Mouse (Mus musculus): Measurements from ENCODE around the gene Ralbp1. TPM values are rescaled to one million over a fixed set of nuclear protein-coding genes. Genes with fewer than 3 reads are reported as not detected.
A peak's percentile ranks its signal among the peaks of the same experiment; 100 is the strongest.

Ralbp1 gene
- polyA plus RNA-seq, 1 experiment from 2014 or later: 45.4 TPM

DNA sequence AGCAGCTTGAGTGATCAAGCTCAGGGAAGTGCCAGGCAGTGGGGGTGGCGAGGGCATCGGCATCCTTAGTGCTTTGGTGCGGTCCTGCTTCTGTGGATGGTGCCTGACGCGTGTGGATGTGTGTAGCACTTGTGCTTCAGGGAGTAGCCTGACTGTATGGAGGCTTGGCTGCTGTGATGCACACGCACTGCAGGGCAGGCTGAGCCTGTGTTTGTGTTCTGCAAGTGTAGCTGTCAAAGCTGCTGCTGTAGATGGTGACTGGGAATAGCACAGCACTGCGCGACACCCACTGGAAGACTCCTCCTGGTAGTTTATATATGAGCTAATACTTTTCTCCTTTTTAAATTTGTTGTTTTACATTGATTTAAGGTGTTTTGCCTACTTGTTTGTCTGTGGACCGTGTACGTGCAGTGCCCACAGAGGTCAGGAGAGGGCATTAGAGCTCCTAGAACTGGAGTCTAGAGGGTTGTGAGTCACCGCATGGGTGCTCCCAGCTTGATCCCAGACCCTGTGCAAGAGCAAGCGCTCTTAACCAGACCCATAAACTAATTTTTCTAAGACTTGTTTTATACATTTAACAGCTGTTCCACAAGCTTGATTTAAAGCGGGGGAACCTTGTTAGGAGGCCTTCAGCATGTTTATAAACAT is 55.3 kb downstream of the Ralbp1 start:
- no peak overlapping the region for H3K4me3 ChIP-seq (ENCODE audit: low read depth, low read length)
- 93% methylated on average over 13 of the region's 13 CpGs for WGBS
- H3K9ac ChIP-seq (ENCODE audit: low read length): no peak overlapping the region
- peaks cover 23% of the 10 kb centered on the region for H3K36me3 ChIP-seq (ENCODE audit: control insufficient read depth, insufficient read depth, low read length)
- no peaks in the 10 kb centered on the region for H3K4me1 ChIP-seq (ENCODE audit: control insufficient read depth, insufficient read depth, low read length)
- DNase-seq (ENCODE audit: low spot score, missing footprints): peak; percentile 60
- no peak for ATAC-seq (ENCODE audit: low FRiP score)
- no peak overlapping the region for H3K27ac ChIP-seq (ENCODE audit: low read depth, low read length)
- no peak overlapping the region for H3K4me2 ChIP-seq
- no peaks in the 10 kb centered on the region for H3K27me3 ChIP-seq (ENCODE audit: control insufficient read depth, insufficient read depth, low read length)
- no peaks in the 10 kb centered on the region for H3K9me3 ChIP-seq (ENCODE audit: control insufficient read depth, low read length)

DNA sequence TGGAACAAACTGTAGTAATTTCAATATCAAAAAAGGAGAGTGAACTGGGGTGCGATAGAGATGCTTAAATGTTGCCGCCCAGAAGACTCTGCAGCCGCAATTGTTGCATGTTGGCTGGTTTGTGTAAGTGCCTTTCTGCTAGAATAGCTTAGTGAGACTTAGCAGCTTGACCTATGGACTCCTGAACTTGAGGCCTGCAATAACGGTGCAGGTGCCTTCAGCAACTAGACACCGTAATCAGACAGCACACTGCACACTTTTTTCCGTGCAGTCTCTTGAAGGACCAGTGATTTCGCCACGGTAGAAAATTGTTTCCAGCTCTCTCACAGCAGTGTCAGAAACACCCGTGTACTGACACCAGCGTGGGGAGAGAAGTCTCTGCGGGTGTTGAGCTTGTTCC is 56.6 kb downstream of the Ralbp1 start:
- WGBS: 94% methylated on average over 11 of the region's 11 CpGs
- ATAC-seq (ENCODE audit: low FRiP score): no peak
- Histone ChIP-seq H3K4me2 (no peak overlapping the region), H3K27ac (ENCODE audit: low read depth, low read length) (no peak overlapping the region), H3K4me1 (ENCODE audit: control insufficient read depth, insufficient read depth, low read length) (no peaks in the 10 kb centered on the region), H3K9me3 (ENCODE audit: control insufficient read depth, low read length) (no peaks in the 10 kb centered on the region), H3K4me3 (ENCODE audit: low read depth, low read length) (no peak overlapping the region), H3K9ac (ENCODE audit: low read length) (no peak overlapping the region), H3K36me3 (ENCODE audit: control insufficient read depth, insufficient read depth, low read length) (peaks cover 23% of the 10 kb centered on the region), H3K27me3 (ENCODE audit: control insufficient read depth, insufficient read depth, low read length) (no peaks in the 10 kb centered on the region)
- peak; percentile 81 for DNase-seq (ENCODE audit: low spot score, missing footprints)

GRCm38 (mm10) chr17:65827904-65828303 is 57.7 kb downstream of the Ralbp1 start:
- H3K27me3 ChIP-seq (ENCODE audit: control insufficient read depth, insufficient read depth, low read length): no peaks in the 10 kb centered on the region
- H3K36me3 ChIP-seq (ENCODE audit: control insufficient read depth, insufficient read depth, low read length): peaks cover 14% of the 10 kb centered on the region
- H3K4me2 ChIP-seq: no peak overlapping the region
- 87% methylated on average over 5 of the region's 5 CpGs for WGBS
- no peak overlapping the region for H3K27ac ChIP-seq (ENCODE audit: low read depth, low read length)
- H3K4me3 ChIP-seq (ENCODE audit: low read depth, low read length): no peak overlapping the region
- H3K4me1 ChIP-seq (ENCODE audit: control insufficient read depth, insufficient read depth, low read length): no peaks in the 10 kb centered on the region
- ATAC-seq (ENCODE audit: low FRiP score) (peak; percentile 50; the same call in 1 of the 2 replicates), DNase-seq (ENCODE audit: low spot score, missing footprints) (peak; percentile 12)
- H3K9me3 ChIP-seq (ENCODE audit: control insufficient read depth, low read length): no peaks in the 10 kb centered on the region
- H3K9ac ChIP-seq (ENCODE audit: low read length): no peak overlapping the region

GRCm38 (mm10) chr17:65827119-65827840 is 58.3 kb downstream of the Ralbp1 start:
- Histone ChIP-seq H3K27ac (ENCODE audit: low read depth, low read length) (no peak overlapping the region), H3K9ac (ENCODE audit: low read length) (no peak overlapping the region), H3K27me3 (ENCODE audit: control insufficient read depth, insufficient read depth, low read length) (no peaks in the 10 kb centered on the region), H3K9me3 (ENCODE audit: control insufficient read depth, low read length) (no peaks in the 10 kb centered on the region), H3K4me2 (no peak overlapping the region), H3K4me1 (ENCODE audit: control insufficient read depth, insufficient read depth, low read length) (no peaks in the 10 kb centered on the region), H3K4me3 (ENCODE audit: low read depth, low read length) (no peak overlapping the region), H3K36me3 (ENCODE audit: control insufficient read depth, insufficient read depth, low read length) (peaks cover 14% of the 10 kb centered on the region)
- ATAC-seq (ENCODE audit: low FRiP score) (0 out of 2 replicates have a peak, but pooled peaks have one; percentile 52), DNase-seq (ENCODE audit: low spot score, missing footprints) (peak; percentile 77)
- 73% methylated on average over 16 of the region's 16 CpGs for WGBS

DNA sequence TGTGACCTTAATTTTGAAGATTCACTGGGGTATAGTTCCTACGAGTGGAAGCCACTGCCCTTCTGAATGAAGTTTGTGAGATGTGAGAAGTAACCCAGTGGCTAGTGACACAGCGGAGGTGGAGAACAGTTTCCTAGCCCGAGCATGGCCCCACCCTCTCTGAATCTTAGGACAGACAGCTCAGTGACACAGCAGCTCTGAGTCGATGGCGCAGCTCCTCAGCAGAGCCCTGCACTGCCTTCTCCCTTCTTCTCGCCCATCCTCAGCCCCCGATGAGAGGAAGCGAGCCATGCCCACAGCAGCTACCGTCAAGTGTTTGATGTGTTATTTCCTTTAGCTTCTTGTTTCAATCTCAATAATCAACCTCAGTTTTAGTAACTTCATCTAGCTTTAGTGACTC is 59.3 kb downstream of the Ralbp1 start:
- Histone ChIP-seq H3K4me1 (ENCODE audit: control insufficient read depth, insufficient read depth, low read length) (no peaks in the 10 kb centered on the region), H3K27me3 (ENCODE audit: control insufficient read depth, insufficient read depth, low read length) (no peaks in the 10 kb centered on the region), H3K4me2 (no peak overlapping the region), H3K9ac (ENCODE audit: low read length) (no peak overlapping the region), H3K4me3 (ENCODE audit: low read depth, low read length) (no peak overlapping the region), H3K9me3 (ENCODE audit: control insufficient read depth, low read length) (no peaks in the 10 kb centered on the region), H3K27ac (ENCODE audit: low read depth, low read length) (no peak overlapping the region), H3K36me3 (ENCODE audit: control insufficient read depth, insufficient read depth, low read length) (peaks cover 14% of the 10 kb centered on the region)
- ATAC-seq (ENCODE audit: low FRiP score): no peak
- peak; percentile 67 for DNase-seq (ENCODE audit: low spot score, missing footprints)
- 72% methylated on average over 9 of the region's 9 CpGs for WGBS

DNA sequence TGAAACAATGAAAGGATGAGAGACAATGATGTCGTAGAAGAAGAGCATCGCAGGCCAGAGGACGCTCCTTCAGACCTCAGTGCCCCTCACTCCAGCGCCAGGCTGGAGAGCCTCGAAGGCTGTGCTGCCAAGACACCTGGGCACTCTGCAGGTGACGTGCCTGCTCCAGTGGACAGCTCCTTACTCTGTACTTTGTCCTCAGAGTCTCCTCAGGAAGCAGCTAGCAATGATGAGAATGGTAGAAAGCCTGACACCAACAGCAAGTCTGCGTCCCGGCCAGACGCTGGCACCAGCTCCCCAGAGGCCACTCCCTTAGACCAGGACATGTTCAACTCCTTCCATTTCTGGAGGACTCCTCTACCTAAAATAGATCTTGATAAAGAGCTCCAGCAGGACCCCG is 61.4 kb downstream of the Ralbp1 start:
- DNase-seq (ENCODE audit: low spot score, missing footprints) (no peak), ATAC-seq (ENCODE audit: low FRiP score) (no peak)
- WGBS: 95% methylated on average over 10 of the region's 10 CpGs
- no peaks in the 10 kb centered on the region for H3K4me1 ChIP-seq (ENCODE audit: control insufficient read depth, insufficient read depth, low read length)
- no peak overlapping the region for H3K4me2 ChIP-seq
- no peak overlapping the region for H3K9ac ChIP-seq (ENCODE audit: low read length)
- no peak overlapping the region for H3K4me3 ChIP-seq (ENCODE audit: low read depth, low read length)
- no peak overlapping the region for H3K27ac ChIP-seq (ENCODE audit: low read depth, low read length)
- H3K36me3 ChIP-seq (ENCODE audit: control insufficient read depth, insufficient read depth, low read length): peaks cover 12% of the 10 kb centered on the region
- no peaks in the 10 kb centered on the region for H3K27me3 ChIP-seq (ENCODE audit: control insufficient read depth, insufficient read depth, low read length)
- no peaks in the 10 kb centered on the region for H3K9me3 ChIP-seq (ENCODE audit: control insufficient read depth, low read length)

GRCm38 (mm10) chr17:65822423-65822822 is 63.2 kb downstream of the Ralbp1 start:
- no peak for ATAC-seq (ENCODE audit: low FRiP score)

DNA sequence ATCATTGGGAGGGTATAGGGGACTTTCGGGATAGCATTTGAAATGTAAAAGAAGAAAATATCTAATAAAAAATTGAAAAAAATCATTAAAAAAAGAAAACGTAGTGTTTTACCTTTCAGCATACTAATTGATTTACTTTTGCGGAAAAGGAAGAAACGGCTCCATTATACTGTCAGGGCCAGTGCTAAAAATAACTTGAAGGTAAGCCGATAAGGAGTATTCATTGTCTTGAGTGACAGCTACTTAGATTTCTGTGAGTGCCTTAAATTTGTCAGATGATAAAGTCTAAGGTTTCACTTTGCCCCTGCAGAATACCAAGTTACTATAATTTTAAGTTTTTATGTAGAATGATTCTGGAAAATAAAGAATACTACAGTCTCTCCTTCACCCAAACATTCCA is 65.4 kb downstream of the Ralbp1 start:
- no peak overlapping the region for H3K4me2 ChIP-seq
- WGBS: 89% methylated on average over 5 of the region's 5 CpGs
- H3K27me3 ChIP-seq (ENCODE audit: control insufficient read depth, insufficient read depth, low read length): no peaks in the 10 kb centered on the region
- H3K9me3 ChIP-seq (ENCODE audit: control insufficient read depth, low read length): no peaks in the 10 kb centered on the region
- H3K36me3 ChIP-seq (ENCODE audit: control insufficient read depth, insufficient read depth, low read length): peaks cover 18% of the 10 kb centered on the region; the same call in 1 of the 2 replicates
- DNase-seq (ENCODE audit: low spot score, missing footprints): no peak
- no peak for ATAC-seq (ENCODE audit: low FRiP score)
- no peak overlapping the region for H3K27ac ChIP-seq (ENCODE audit: low read depth, low read length)
- H3K4me3 ChIP-seq (ENCODE audit: low read depth, low read length): no peak overlapping the region
- H3K9ac ChIP-seq (ENCODE audit: low read length): no peak overlapping the region
- no peaks in the 10 kb centered on the region for H3K4me1 ChIP-seq (ENCODE audit: control insufficient read depth, insufficient read depth, low read length)

More at GRCm38 (mm10) chr17:65822423-65822822, 63.2 kb downstream of the Ralbp1 start:
- no peak overlapping the region for H3K4me2 ChIP-seq
- peaks cover 8% of the 10 kb centered on the region for H3K36me3 ChIP-seq (ENCODE audit: control insufficient read depth, insufficient read depth, low read length)
- WGBS: 96% methylated on average over 5 of the region's 5 CpGs
- no peak overlapping the region for H3K9ac ChIP-seq (ENCODE audit: low read length)
- no peak overlapping the region for H3K27ac ChIP-seq (ENCODE audit: low read depth, low read length)
- H3K4me3 ChIP-seq (ENCODE audit: low read depth, low read length): no peak overlapping the region
- no peak for DNase-seq (ENCODE audit: low spot score, missing footprints)
- H3K9me3 ChIP-seq (ENCODE audit: control insufficient read depth, low read length): no peaks in the 10 kb centered on the region
- H3K4me1 ChIP-seq (ENCODE audit: control insufficient read depth, insufficient read depth, low read length): no peaks in the 10 kb centered on the region
- no peaks in the 10 kb centered on the region for H3K27me3 ChIP-seq (ENCODE audit: control insufficient read depth, insufficient read depth, low read length)

- peaks cover 24% of the 10 kb centered on the region for H3K36me3 ChIP-seq (ENCODE audit: control insufficient read depth, insufficient read depth, low read length)
- ATAC-seq (ENCODE audit: low FRiP score) (no peak), DNase-seq (ENCODE audit: low spot score, missing footprints) (no peak)
- no peak overlapping the region for H3K9ac ChIP-seq (ENCODE audit: low read length)
- H3K4me3 ChIP-seq (ENCODE audit: low read depth, low read length): no peak overlapping the region
- no peaks in the 10 kb centered on the region for H3K4me1 ChIP-seq (ENCODE audit: control insufficient read depth, insufficient read depth, low read length)
- no peak overlapping the region for H3K4me2 ChIP-seq
- whole genome bisulfite sequencing: 94% methylated on average over 8 of the region's 8 CpGs
- no peaks in the 10 kb centered on the region for H3K27me3 ChIP-seq (ENCODE audit: control insufficient read depth, insufficient read depth, low read length)
- no peaks in the 10 kb centered on the region for H3K9me3 ChIP-seq (ENCODE audit: control insufficient read depth, low read length)
- H3K27ac ChIP-seq (ENCODE audit: low read depth, low read length): no peak overlapping the region
These were observed 71.8 kb downstream of the Ralbp1 start for GRCm38 (mm10) chr17:65813763-65814162.

Data from midbrain, embryonic 11.5 days (tissue).